Mouse (Mus musculus): ENCODE measurements around the gene Gm44973. TPM values are rescaled to one million over a fixed set of nuclear protein-coding genes. Genes with fewer than 3 reads are reported as not detected.
A peak's percentile ranks its signal among the peaks of the same experiment; 100 is the strongest.
"Not testable (repeated sequence)": the region's sequence is repeated elsewhere in the genome, so short reads cannot be mapped to it uniquely, and the experiment has no call there.

Gm44973 gene
- polyA plus RNA-seq, 1 experiment from 2014 or later, result 0.19 TPM

DNA sequence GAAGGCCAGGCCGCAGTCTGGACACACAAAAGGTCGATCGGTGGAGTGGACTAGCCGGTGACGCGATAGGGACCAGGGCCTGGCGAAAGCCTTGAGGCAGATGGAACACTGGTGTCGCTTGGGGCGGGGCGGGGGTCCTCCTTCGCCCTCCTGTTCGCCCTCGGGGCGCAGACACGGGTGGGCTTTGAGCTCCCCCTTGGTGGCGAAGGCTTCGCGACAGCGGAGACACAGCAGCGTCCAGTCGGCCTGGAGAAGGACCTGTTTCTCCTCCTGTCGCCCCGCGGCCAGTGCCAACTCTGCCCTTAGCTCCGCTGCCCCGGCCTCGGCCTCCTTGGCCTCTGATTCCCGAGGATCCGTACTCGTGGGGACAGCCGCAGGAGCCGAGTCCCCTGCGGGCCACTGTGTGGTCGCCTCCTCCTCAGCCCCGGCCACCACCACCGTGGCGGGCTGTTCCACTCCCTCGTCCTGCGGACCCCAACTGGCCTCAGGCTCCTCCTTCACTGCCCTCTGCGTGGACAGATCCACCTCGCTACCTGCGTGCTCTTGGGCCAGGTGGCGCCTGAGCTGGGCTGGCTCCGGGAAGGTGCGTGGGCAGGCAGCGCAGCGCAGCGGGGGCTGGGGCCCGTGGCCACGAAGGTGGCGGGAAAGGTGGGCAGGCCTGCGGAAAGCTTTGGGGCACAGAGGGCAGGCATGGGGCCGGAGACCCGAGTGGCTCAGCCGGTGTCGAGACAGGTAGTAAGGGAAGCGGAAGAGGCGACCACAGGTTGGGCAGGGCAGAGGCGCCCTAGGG is 21.1 kb upstream of the Gm44973 start:
- no peak overlapping the region for H3K27ac ChIP-seq (ENCODE audit: low read depth, low read length)
- H3K4me3 ChIP-seq (ENCODE audit: low read depth, low read length), result peak overlapping the region; percentile 67
- DNase-seq (ENCODE audit: low spot score) (peak; percentile 21), ATAC-seq (ENCODE audit: low FRiP score) (no peak)
- H3K36me3 ChIP-seq (ENCODE audit: control insufficient read depth, insufficient read depth, low read length), result peaks cover 3% of the 10 kb centered on the region; the same call in 1 of the 2 replicates
- 0 out of 2 replicates have a peak overlapping the region, but pooled peaks have one; percentile 31 for H3K9ac ChIP-seq (ENCODE audit: low read depth, low read length)
- H3K27me3 ChIP-seq (ENCODE audit: control insufficient read depth, insufficient read depth, low read length), result peaks cover 19% of the 10 kb centered on the region
- H3K4me1 ChIP-seq (replicated peaks; ENCODE audit: control insufficient read depth, insufficient read depth, low read length), result peaks cover 18% of the 10 kb centered on the region; the same call in 1 of the 2 replicates
- peak overlapping the region; percentile 71 for H3K4me2 ChIP-seq (replicated peaks; ENCODE audit: low read depth, low read length)
- H3K9me3 ChIP-seq (ENCODE audit: control insufficient read depth, low read length), result no peaks in the 10 kb centered on the region
- WGBS, result 44% methylated on average over 59 of the region's 59 CpGs

GRCm38 (mm10) chr7:4995268-4996002 is 19.9 kb upstream of the Gm44973 start:
- DNase-seq (ENCODE audit: low spot score) (no peak), ATAC-seq (ENCODE audit: low FRiP score) (peak; percentile 18)
- Histone ChIP-seq H3K9me3 (ENCODE audit: control insufficient read depth, low read length) (no peaks in the 10 kb centered on the region), H3K9ac (ENCODE audit: low read depth, low read length) (peak overlapping the region; percentile 87), H3K36me3 (ENCODE audit: control insufficient read depth, insufficient read depth, low read length) (peaks cover 3% of the 10 kb centered on the region; the same call in 1 of the 2 replicates), H3K27me3 (ENCODE audit: control insufficient read depth, insufficient read depth, low read length) (peaks cover 19% of the 10 kb centered on the region), H3K27ac (ENCODE audit: low read depth, low read length) (no peak overlapping the region), H3K4me2 (replicated peaks; ENCODE audit: low read depth, low read length) (peak overlapping the region; percentile 71), H3K4me3 (ENCODE audit: low read depth, low read length) (peak overlapping the region; percentile 67), H3K4me1 (replicated peaks; ENCODE audit: control insufficient read depth, insufficient read depth, low read length) (peaks cover 18% of the 10 kb centered on the region; the same call in 1 of the 2 replicates)
- WGBS, result 9% methylated on average over 19 of the region's 19 CpGs

DNA sequence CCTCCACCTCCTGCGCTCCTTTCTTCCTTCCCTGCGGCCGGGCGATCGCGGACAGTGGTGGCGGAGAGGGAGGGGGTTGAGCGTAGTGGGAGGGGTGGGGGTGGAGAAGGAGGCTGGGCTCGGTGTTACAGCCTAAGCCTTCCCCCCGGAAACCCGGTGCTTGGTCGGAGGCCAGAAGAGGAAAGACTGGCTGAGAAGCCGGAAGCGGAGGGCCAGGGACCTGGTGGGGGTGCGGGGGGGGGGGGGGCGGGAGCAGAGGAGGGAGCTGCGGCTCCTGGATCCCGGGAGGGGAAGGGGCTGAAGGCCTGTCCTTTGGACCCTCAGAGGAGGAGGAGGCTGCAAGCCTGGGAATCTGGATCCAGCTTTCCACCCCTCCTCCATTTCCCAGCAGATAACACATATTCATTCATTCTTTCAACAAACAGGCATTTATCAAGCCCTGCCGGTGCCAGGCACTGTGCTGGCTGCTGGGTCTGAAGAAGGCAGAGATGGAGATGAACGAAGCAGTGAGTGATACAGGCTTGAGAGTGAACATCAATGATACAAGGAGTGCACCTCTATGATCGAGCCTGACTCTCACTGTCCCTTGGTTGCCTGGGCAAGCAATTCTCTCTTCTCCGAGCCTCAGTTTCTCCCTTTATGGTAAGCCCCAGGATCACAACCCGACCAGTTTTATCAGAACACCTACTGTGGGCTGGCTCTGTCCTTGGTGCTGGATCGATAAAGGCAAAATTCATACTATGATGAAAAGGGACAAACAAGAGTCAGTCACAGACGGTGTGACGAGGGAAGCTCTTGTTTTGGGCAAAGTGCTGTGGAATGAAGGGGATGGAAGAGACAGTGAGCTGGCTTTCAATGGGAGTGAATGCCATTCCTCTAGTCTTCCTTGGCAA is 19.0 kb upstream of the Gm44973 start, which contains the start of gene Zfp579:
Gene Zfp579 (minus strand): TSS at position 156 of the 893 bp plus-strand sequence.
- DNase-seq (ENCODE audit: low spot score), result peak; percentile 94
- Histone ChIP-seq H3K4me2 (replicated peaks; ENCODE audit: low read depth, low read length) (peak within 1 kb of the TSS; percentile 71), H3K27ac (ENCODE audit: low read depth, low read length) (peak within 1 kb of the TSS; percentile 59; the same call in 1 of the 2 replicates), H3K9ac (ENCODE audit: low read depth, low read length) (peak within 1 kb of the TSS; percentile 87), H3K4me3 (ENCODE audit: low read depth, low read length) (peak within 1 kb of the TSS; percentile 67), H3K9me3 (ENCODE audit: control insufficient read depth, low read length) (no peaks in the 10 kb centered on the region), H3K4me1 (replicated peaks; ENCODE audit: control insufficient read depth, insufficient read depth, low read length) (peaks cover 18% of the 10 kb centered on the region; the same call in 1 of the 2 replicates), H3K27me3 (ENCODE audit: control insufficient read depth, insufficient read depth, low read length) (peaks cover 19% of the 10 kb centered on the region), H3K36me3 (ENCODE audit: control insufficient read depth, insufficient read depth, low read length) (peaks cover 3% of the 10 kb centered on the region; the same call in 1 of the 2 replicates)
- peak; percentile 91 for ATAC-seq (ENCODE audit: low FRiP score)
- WGBS, result 13% methylated on average over 8 of the region's 26 CpGs

DNA sequence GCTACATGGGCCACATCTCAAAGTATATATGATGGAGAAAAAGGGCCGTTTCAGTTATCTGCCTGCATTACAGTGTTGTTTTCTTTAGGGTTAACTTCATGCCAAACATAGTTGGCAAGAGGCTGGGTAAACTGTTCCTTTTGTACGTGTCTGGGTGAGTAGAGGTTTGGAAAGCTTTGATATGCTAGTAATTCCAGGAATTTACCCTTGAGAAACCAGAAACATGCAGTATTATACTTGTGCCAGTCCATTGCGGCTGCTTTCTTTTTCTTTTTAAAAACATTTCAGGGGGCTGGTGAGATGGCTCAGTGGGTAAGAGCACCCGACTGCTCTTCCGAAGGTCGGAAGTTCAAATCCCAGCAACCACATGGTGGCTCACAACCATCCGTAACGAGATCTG is 18.4 kb upstream of the Gm44973 start:
- H3K9ac ChIP-seq (ENCODE audit: low read depth, low read length), result peak overlapping the region; percentile 87; the same call in 1 of the 2 replicates
- ATAC-seq (ENCODE audit: low FRiP score), result no peak
- WGBS, result 74% methylated on average over 6 of the region's 8 CpGs
- DNase-seq (ENCODE audit: low spot score), result no peak
- H3K36me3 ChIP-seq (ENCODE audit: control insufficient read depth, insufficient read depth, low read length), result no peaks in the 10 kb centered on the region
- H3K27me3 ChIP-seq (ENCODE audit: control insufficient read depth, insufficient read depth, low read length), result peaks cover 19% of the 10 kb centered on the region
- H3K9me3 ChIP-seq (ENCODE audit: control insufficient read depth, low read length), result no peaks in the 10 kb centered on the region
- no peak overlapping the region for H3K27ac ChIP-seq (ENCODE audit: low read depth, low read length)
- peak overlapping the region; percentile 71 for H3K4me2 ChIP-seq (replicated peaks; ENCODE audit: low read depth, low read length)
- peak overlapping the region; percentile 67 for H3K4me3 ChIP-seq (ENCODE audit: low read depth, low read length)
- peaks cover 18% of the 10 kb centered on the region; the same call in 1 of the 2 replicates for H3K4me1 ChIP-seq (replicated peaks; ENCODE audit: control insufficient read depth, insufficient read depth, low read length)

GRCm38 (mm10) chr7:4999876-5000275 is 15.4 kb upstream of the Gm44973 start:
- DNase-seq (ENCODE audit: low spot score) (no peak), ATAC-seq (ENCODE audit: low FRiP score) (no peak)
- Histone ChIP-seq H3K4me3 (ENCODE audit: low read depth, low read length) (no peak overlapping the region), H3K36me3 (ENCODE audit: control insufficient read depth, insufficient read depth, low read length) (no peaks in the 10 kb centered on the region), H3K9ac (ENCODE audit: low read depth, low read length) (no peak overlapping the region), H3K27me3 (ENCODE audit: control insufficient read depth, insufficient read depth, low read length) (peaks cover 2% of the 10 kb centered on the region; the same call in 1 of the 2 replicates), H3K9me3 (ENCODE audit: control insufficient read depth, low read length) (no peaks in the 10 kb centered on the region), H3K4me2 (replicated peaks; ENCODE audit: low read depth, low read length) (no peak overlapping the region), H3K4me1 (replicated peaks; ENCODE audit: control insufficient read depth, insufficient read depth, low read length) (0 out of 2 replicates have a peak, but pooled peaks cover 2% of the 10 kb centered on the region), H3K27ac (ENCODE audit: low read depth, low read length) (no peak overlapping the region)
- 67% methylated on average over 2 of the region's 2 CpGs for WGBS

DNA sequence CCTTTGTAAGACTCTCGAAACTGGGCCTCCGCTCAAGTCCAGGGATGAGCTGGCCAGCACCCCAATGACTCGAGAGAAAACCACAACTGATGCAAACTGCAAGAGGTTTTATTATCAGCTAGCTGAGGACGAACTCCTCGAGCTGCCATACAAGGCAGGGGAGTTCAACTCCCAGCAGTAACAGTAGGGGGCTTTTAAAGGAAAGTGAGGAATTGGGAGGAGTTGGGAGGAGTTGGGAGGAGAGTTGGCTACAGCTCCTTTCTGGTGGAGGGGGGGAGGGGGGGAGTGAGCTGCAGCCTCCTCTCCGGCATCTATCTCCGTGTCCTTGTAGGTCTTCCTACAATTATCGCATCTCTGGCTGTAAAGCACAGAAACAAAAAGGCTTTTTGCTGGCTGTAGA is 12.4 kb upstream of the Gm44973 start:
- not testable (repeated sequence) for H3K36me3 ChIP-seq (ENCODE audit: control insufficient read depth, insufficient read depth, low read length); H3K4me3 ChIP-seq (ENCODE audit: low read depth, low read length); H3K9me3 ChIP-seq (ENCODE audit: control insufficient read depth, low read length); ATAC-seq (ENCODE audit: low FRiP score); DNase-seq (ENCODE audit: low spot score); H3K27ac ChIP-seq (ENCODE audit: low read depth, low read length); H3K27me3 ChIP-seq (ENCODE audit: control insufficient read depth, insufficient read depth, low read length); H3K9ac ChIP-seq (ENCODE audit: low read depth, low read length); H3K4me2 ChIP-seq (replicated peaks; ENCODE audit: low read depth, low read length); H3K4me1 ChIP-seq (replicated peaks; ENCODE audit: control insufficient read depth, insufficient read depth, low read length)
- WGBS, result 74% methylated on average over 8 of the region's 8 CpGs

DNA sequence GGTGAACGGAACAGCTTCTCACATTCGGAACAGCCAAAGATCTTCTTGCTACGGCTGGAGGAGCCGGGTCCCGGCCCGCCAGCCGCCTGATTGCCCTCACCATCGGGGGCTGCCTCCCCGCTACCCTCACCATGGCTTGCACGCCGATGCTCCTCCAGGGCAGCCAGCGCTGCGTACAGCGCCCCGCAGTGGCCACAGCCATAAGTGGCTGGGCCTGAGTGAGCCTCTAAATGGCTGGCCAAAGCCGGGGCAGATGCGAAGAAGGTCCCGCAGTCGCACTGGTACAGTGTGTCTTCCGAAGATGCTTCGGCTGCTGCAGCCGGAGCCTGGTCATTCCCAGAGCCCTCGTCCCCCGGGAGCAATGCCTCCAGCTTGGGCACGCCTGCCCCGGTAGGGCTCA is 7.1 kb upstream of the Gm44973 start:
- no peak for DNase-seq (ENCODE audit: low spot score)
- Histone ChIP-seq H3K9me3 (ENCODE audit: control insufficient read depth, low read length) (no peaks in the 10 kb centered on the region), H3K9ac (ENCODE audit: low read depth, low read length) (no peak overlapping the region), H3K4me2 (replicated peaks; ENCODE audit: low read depth, low read length) (no peak overlapping the region), H3K27me3 (ENCODE audit: control insufficient read depth, insufficient read depth, low read length) (no peaks in the 10 kb centered on the region), H3K27ac (ENCODE audit: low read depth, low read length) (no peak overlapping the region), H3K4me3 (ENCODE audit: low read depth, low read length) (no peak overlapping the region), H3K36me3 (ENCODE audit: control insufficient read depth, insufficient read depth, low read length) (peaks cover 30% of the 10 kb centered on the region), H3K4me1 (replicated peaks; ENCODE audit: control insufficient read depth, insufficient read depth, low read length) (no peaks in the 10 kb centered on the region)
- no peak for ATAC-seq (ENCODE audit: low FRiP score)
- WGBS, result 95% methylated on average over 26 of the region's 26 CpGs

Data from hindbrain, embryonic 11.5 days (tissue).